Mouse (Mus musculus): Measurements from ENCODE around the gene Olfr11.

Gene Olfr11

GRCm38 (mm10) chr13:21642418-21642817, at the start of gene Olfr11:
Olfr11 (minus strand) TSS chr13:21642518.
- no peak for DNase-seq (ENCODE audit: low spot score)

- no peak for DNase-seq (ENCODE audit: low spot score)
These were observed 35.0 kb upstream of the Olfr11 start, which contains the start of gene Olfr1360 for GRCm38 (mm10) chr13:21677305-21677704. Olfr1360 (minus strand) TSS chr13:21677405.

GRCm38 (mm10) chr13:21663286-21663685, 21.0 kb upstream of the Olfr11 start, which contains the start of gene Olfr1361:
Olfr1361 (minus strand) TSS chr13:21663386.
- DNase-seq (ENCODE audit: low spot score) = no peak

GRCm38 (mm10) chr13:21613922-21614321, 28.4 kb downstream of the Olfr11 start, which contains the start of gene Olfr1362:
Olfr1362 (minus strand) TSS chr13:21614022.
- DNase-seq (ENCODE audit: low spot score) = no peak

- no peak for DNase-seq (ENCODE audit: low spot score)
These were observed 50.7 kb downstream of the Olfr11 start for GRCm38 (mm10) chr13:21591618-21592017.

Measured in retina, embryonic 14.5 days (tissue).